Mouse (Mus musculus) right cerebral cortex, adult 18-20 months (tissue): Measurements from ENCODE around the gene Ptpn13.

Experiments
- DNase-seq: peaks from one replicate; pipeline ENCODE4 v3.0.0; 2022; ENCODE audit warnings: mixed read lengths

Ptpn13 gene

DNA sequence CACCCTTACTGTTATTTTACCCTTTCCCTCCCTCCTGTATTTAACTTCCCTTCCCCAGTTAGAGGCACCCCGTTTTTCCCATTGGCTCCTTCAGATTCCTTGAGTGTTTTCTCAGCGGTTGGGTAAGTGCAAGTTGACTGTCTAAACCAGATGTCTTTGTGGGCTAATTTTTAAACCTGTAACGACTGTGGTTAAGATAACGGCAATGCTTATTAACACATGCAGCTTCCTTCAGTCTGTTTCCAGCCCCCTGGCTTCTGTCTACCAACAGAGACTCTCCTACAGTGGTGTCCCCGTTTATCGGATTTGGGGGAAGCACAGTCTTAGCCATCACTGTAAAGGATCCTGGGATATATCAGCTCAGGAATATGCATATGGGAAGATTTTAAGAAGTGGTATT is 35.9 kb downstream of the Ptpn13 start:
- no peak for DNase-seq

DNA sequence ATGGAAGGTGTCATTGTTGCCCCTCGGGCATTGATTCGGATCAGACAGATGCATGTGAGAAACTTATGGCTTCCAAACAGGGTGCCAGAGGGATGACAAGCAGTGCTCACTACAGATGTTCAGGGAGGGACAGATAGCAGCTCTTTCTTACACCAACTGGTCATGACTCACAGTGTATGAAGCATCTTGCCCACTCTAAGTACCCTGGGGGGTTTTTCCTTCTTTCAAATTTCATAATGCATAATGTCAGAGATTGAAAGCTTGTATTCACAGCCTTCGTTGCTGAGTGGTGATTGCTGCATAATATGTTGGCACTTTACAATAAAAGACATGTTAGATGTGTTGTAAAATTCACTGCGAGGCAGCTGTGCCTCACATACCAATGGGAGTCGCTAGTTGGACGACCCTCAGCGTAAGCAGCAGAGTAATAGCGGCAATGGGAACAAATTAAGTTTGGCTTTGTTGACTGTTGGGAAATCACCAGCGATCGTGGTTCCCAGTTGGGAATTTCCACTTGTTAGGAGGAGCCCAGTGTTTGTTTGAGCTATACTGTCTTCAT is 38.7 kb downstream of the Ptpn13 start:
- DNase-seq = no peak

DNA sequence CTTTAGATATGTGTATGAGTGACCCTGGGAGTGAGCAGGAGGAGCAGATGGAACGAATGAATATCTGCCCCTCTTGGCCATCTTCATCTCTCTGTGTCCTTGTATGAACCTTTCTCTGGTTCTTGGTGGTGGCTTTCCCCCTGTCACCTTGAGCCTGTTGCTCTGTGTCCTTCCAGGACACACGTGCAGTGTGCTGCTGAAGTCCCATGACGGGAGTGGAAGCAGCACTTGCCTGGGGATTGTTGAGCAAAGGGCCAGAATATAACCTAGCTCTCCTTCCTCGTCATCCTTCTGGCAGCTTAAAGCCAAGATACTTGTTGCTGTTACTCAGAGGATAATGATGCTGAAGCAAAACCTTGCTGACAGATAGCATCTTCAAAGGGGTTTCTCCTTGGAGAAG is 39.3 kb downstream of the Ptpn13 start:
- no peak for DNase-seq

DNA sequence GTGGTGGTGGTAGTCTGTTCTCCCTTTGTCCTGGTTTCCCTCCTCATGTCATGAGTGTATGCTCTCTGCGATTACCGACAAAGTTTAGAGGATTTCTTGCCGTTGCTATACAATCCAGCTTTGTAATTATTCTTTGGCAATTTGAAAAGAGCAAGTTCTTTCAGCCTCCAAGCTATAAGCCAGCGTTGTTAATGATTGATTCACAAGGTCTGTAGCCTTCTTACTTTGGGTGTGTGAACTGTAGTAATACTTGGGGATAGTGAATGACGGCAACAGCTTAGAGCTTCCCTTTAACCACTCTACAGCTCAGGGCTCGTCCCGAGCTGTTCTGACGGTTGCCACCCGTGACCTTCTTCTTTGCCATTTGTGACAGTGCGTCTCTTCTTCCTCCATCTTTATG is 39.8 kb downstream of the Ptpn13 start:
- DNase-seq = no peak

DNA sequence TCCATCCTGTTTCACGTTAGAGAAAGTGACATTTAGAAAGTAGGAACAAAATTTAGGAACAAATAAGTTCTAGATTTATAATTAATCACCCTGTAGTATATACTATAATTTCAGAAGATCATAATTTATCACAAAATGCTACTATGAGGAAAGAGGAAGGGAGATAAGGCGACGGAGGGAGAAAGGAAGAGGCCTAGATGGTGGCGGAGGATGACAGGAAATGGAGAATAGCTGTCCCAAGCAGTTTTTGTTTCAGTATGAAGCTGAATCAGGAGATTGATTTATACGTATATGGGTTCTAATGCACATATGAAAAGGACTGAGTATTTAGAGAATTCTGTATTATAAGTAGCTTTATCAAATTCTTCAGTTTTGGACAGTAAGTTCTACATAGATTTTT is 47.7 kb downstream of the Ptpn13 start:
- no peak for DNase-seq

DNA sequence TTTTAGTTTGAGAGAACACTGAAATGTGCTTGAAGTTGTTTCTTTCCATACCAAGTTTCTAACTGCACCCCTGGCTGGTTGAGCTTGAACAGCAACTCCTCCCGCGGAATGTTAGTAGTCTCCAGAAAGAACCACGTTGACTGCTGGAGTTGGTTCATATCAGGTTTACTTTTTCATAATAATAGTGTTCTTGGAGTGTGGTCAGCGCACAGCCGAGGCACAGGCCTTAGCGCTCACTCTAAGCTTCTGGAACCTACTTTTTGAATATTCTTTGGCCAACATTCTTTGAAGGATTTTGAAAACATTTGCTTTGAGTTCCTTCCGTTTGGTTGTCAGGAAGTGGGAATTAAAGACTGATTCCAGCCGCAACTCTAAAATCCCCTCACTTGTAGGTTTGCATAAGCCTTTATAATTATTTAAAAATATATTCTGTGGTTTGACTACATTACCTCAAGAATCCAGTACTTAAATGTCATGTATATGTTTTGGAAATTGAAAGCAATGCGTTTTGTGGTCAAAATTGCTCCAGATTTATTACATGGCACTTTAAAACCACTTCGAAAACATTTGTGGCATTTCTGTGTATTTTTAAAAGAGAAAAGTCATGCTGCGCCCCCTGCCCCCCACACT is 48.6 kb downstream of the Ptpn13 start:
- DNase-seq = no peak

DNA sequence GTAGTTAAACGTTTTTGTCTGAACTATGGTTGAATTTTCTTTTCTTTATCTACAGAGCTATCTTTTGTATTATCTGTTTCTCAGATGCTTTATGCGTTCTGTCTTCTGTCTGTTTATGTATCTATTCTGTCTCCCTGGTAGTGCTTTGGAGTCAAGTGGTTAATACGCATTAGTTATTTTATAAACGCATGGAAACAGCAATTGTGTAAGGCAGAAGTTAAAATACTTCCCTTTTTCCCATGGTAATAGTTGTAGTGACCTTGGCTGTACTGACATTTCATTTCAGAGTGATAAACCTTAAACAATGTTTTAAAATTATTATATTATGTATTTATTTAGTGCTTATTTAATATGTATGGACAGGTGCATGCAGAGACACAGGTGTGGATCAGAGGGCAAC is 49.3 kb downstream of the Ptpn13 start:
- DNase-seq = no peak

DNA sequence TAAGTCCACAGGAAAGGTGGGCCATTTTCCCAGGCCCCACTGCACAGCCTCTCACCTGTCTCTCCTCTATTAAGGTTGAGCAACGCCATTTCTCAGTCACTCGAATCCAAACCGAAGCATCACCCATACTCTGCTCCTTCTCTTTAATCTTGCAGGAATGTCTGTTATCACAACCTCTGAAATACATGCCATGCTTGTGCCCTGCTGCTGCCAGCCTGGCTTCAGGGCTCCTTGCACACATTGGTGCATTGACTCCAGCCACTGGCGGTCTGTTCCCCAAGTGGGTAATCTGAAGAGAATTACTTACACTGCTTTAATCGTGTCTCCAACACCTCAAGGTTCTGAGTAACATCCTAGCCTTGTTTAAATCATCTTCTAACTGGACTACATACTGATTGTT is 50.5 kb downstream of the Ptpn13 start:
- no peak for DNase-seq

DNA sequence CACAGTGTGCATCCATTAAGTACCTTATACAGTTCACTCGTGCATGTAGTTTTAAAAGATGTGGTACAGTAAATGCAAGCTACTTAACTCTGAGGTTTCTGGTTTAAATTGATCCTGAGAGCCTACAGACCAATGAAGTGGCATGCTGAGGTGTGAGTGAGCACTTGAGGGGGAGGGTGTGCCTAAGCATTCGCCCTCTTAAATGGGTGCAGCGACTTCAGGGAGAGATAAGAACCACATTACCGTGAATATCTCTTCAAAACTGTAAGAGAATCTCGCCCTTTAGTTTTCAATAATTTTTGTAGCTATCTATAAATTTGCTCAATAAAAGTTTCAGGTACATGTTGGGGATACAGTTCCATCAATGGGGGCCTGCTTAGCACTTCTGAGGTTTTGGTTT is 54.5 kb downstream of the Ptpn13 start:
- DNase-seq = no peak

DNA sequence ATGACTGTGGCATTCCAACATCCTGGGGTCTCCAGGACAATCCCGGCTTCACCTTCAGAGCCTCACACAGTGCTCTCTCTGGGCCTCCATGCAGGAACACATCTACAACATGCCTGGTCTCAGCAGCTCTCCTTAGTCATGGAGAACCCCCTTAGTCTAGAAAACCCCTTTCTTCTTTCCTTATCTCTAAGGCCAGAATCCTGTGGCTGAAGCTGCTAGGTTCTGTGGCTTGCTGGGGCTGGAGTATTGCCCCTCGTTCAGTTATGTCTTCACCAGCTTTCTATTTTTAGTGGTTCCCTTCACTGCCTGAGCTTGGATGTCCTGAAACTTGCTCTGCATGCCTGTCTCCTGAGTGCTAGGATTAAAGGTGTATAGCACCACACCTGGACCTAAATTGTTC is 56.2 kb downstream of the Ptpn13 start:
- no peak for DNase-seq

DNA sequence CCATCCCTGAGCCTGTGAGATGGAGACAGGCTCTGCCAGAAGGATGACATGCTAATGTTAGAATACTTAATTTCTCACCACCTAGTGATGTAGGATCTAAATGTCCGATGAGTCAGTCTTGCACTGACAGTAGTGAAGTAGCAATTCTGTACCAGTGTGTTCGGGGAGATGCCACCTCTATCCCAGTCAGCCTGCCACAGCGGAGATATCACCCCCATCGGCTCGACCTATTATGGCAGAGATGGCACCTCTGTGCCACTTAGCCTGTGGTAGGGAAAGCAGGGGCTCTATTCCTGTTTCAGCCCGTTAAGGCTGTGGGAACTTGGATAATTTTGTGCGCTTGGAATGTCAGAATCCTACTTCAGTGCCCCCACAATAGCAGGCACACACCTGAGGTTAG is 62.0 kb downstream of the Ptpn13 start:
- no peak for DNase-seq

DNA sequence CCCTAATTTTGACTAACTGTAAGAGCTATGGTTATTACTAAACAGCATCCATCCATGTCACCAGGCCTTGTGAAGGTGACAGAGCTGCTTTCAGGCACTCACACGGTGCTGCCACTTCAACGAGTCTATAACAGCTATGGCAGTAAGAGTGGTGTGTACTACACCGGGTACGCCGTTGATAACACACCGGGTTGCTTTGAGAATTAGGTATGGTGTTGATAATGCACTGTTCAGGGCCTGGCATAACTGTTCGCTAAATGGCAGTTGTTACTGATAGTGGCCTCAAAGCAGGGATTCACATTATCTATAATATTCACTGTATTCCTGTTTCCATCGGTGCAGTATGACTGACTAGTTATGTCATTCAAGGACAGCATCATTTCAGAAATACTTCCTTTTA is 66.0 kb downstream of the Ptpn13 start:
- no peak for DNase-seq

DNA sequence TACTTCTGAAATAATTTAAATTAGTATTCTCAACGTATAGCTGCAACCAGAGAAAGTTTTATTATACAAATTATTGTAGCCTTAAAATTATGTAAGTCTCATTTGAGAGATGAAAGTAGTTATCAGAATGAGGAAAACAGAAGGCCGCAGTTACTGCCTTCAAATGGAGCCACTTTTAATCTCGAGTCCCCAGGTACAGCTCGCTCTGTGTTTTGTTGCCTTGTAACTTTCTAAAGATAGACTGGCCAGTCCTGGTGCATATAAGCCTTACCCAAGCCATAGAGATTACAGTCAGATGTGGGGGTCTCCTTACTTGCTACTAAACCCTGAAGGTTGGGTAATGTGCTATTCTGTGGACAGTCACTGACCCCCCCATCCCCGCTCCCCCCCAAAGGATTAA is 66.8 kb downstream of the Ptpn13 start:
- DNase-seq = no peak

DNA sequence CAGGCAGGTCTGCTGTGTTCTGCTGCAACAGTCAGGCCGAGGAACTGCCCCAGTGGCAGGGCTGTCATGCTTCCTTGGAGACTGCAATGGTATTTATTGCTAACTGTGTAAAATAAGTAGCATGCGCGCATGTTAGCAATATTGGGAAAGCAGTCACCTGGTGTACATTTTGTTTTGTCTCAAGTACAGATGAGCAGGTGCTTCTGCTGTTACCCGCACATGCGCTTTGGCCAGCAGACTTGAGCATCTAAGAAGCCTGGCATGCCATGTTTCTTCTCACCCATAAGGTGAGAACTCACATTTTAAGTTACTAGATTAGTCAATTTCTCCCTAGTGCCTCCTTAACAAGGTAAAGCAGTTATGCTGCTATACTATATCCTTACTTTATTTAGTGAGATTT is 72.1 kb downstream of the Ptpn13 start:
- DNase-seq = no peak

DNA sequence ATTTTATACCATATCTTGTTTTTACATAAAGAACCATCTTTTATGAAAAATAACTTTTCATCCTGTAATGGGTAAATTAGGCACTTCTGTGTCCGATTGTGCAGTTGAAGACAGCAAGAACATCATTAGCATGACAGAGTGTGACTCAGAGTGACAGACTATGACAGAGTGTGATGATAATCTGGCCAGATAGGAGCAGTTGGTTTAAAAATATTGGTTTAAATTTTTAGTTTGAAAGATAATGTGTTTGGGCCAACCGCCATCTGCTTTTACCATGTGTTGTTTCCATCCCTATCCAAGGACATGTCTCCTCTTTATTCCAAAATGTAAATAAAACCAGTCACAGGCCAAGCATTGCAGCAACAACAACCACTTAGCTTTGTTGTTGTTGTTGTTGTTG is 72.5 kb downstream of the Ptpn13 start:
- DNase-seq = no peak

DNA sequence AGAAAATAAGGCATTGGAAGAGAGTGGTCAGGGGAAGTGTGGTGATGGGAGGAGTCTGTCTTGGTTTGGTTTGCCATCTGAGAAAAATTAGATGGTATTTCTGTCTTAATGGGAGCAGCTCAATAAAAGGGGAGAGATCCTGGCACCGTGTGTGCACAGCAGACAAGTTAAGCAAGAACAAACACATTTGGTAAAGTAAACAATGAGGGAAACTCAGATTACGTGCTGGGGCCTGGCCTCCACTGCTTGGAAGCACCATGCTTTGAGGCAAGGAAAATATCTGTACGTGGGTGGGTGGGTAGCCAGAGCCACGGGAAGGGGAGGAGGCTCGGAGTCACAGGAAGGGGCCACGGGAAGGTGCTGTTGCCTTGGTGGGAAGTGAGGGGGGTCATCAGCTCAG is 74.3 kb downstream of the Ptpn13 start:
- no peak for DNase-seq

DNA sequence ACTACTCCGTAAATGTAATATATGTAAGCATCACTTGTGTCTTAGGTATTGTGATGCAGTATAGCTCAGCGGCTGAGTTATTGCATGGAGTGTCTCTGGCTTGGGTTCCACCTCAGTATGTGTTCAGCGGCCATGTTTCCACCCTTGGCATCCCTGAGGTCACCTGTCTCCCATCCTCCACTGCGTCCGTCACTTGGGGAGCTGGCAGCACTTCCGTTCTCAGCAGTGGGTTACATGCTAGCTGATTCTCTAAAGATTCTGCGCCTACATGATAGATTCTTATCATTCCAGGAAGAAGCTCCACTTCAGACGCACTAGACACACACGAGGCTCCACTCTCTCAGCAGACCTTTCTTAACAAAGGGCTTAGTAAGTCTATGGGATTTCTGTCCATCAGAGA is 76.1 kb downstream of the Ptpn13 start:
- DNase-seq = no peak

DNA sequence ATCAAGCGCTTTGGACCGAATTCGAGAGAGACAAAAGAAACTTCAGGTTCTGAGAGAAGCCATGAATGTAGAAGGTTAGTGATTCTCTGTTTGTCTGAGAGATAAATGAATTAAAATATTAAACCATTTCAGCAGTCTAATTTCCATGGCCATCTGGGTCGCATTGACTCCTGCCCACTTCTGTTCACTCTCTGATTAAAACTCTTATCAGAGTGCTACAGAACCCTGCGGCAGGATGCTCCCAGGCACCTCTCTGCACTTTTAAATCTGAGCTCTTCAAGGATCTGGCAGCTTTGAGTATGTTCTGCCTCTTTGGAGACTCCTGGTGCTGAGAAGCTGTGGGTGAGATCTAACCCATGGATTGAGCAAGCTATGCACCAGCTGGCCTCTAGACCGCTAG is 76.8 kb downstream of the Ptpn13 start:
- DNase-seq = no peak

DNA sequence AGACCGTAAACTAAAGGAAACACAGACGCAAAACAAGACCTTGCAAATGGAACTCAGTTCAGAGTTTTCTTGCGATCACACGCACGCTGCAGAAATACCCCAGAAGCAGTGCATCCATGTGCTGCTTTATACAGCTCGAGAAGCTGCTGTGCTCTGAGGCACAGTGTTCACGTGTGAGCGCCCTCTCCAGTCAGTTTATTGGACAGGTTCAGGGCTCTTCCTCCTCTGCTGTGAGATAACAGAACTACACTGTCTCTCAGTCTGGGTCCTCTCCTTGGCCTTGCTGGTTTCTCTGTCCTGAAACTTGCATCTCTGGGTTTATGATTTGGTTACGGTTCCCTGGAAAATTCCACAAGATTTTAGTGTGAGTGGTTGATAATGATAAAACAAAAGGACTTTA is 88.2 kb downstream of the Ptpn13 start:
- no peak for DNase-seq

DNA sequence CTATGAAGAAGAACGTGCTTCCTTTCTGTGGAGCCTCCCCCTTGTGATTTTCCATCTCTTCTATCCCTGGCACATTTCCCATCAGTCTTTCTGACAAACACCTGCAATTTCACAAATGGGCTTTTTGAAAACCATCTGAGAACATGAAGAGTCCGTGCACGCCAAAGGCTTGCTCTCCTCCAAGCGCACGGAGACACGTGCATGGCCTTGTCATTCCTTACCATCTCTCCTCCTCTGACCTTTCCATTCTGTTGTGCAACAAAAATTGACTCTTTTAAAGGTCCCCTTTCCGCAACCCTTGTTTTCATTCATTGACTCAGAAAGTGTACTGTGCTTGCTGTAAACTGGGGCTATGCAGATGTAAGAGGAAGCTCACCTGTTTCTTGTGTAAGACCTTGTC is 89.4 kb downstream of the Ptpn13 start:
- no peak for DNase-seq

DNA sequence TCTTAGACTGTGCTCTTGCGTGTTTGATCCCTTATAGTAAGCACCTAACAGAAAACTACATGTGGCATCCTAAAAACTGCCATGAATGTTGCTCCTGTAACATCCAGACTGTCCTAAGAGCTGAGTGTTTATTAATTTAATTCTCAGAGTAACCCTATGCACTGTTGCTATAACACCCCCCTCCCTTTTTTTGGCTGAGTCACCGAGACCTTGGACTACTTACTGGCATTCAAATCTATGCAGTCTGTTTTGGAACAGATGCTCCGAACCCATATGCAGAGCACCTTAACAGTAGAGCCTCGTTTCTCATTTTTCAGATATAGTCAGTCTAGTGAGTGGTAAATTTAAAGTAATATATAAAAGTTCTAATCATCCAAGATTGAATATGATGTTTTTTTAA is 90.9 kb downstream of the Ptpn13 start:
- no peak for DNase-seq

DNA sequence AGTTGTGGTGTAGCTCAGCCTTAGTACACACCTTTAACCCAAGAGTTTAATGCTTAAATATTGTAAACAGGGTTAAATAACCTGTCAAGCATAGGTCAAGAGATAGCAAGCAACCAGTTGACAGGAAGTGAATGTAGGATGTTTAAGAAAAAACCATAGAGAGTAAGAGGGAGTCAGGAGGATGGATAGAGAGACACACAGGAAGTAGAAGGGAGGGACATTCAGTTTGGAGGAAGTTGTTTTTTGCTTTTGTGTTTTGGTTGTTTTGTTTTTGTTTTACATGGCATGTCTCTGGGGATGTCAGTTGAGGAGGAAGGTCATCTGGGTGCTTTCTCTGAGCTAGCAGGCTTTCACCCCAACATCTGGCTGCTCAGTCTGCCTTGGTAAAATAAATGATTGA is 91.6 kb downstream of the Ptpn13 start:
- DNase-seq = no peak

DNA sequence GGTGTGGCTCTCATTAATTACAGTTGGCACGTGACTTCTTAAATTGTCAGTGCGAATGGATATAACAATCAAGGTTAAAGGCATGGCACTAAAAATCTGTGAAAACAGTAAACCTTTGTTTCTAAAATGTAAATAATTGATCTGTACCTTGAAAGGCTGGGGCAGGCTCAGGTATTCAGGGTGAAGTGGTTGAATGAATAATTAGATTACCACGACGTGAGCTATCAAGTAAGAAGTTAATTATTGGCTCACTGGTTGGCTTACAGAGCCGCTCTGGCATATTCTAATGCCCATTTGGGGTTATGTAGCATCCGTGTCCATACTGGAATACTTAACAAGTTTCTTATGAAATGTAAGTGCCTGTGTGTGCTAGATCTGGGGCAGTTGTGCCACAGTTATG is 92.6 kb downstream of the Ptpn13 start:
- DNase-seq = no peak

DNA sequence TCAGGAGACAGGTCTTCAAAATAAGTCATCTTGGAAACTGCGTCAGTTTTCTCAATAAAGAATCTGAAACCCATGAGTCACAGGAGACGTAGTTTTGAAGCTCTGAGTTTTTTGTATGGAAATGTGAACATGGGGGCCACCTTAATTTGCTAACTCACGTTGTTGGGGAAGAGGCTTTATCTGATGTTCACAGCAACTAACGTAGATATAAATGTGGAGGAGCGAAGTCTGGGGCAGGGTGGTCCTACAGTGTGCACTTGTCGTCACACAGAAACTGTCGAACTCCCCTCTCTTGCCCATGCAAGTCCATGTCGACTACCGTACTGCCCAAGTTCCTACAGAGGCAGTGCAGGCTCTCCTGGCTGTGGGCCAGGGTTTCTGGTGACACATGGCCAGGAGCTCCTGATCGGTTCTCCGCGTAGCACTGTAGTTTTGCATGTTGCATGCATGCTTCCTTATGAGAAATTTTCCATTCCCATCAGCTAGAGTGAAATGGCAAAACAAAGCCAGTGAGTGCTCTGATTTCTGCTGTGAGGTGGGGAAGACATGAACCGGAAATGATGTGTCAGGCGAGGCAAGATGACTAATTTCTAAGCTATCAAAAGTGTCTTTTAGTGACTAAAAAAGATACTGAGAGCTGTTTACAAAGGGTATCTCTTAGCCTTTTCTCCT is 93.9 kb downstream of the Ptpn13 start:
- peak; percentile 47 for DNase-seq

DNA sequence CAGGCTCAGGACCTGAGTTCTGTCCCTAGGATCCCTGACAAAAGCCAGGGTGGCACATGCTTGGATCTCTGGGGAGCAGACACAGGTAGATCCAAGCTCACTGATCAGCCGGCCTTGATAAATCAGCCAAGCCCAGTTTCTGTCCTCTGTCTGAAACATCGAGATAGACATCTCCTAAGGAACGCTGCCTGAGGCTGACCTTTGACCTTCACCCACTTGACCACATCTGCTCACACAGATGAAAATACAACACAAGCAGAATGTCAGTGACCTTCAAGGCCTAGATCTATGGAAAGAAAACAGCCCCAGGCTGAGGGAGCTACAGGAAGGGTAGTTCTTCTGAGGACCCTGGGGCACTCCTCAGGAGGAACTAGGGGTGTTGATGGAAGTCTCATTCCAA is 97.4 kb downstream of the Ptpn13 start:
- no peak for DNase-seq
